Mouse (Mus musculus): ENCODE data around the gene Camta1. TPM values are rescaled to one million over a fixed set of nuclear protein-coding genes. Genes with fewer than 3 reads are reported as not detected.

The Camta1 gene
- total RNA-seq, 1 experiment = 9.3 TPM

- H3K9me3 ChIP-seq (ENCODE audit: control insufficient read depth, insufficient read depth, low read depth, low read length) = no peaks in the 10 kb centered on the region
- in situ Hi-C loops (cut with MboI; ENCODE audit: low sequenced_read_pairs in 2 of 2, unreplicated experiment in 2 of 2) = no loop called here
- no peaks in the 10 kb centered on the region for H3K36me3 ChIP-seq (ENCODE audit: control insufficient read depth, insufficient read depth, low read length, poor library complexity, severe bottlenecking)
- H3K27ac ChIP-seq (ENCODE audit: insufficient read depth, low read depth, low read length, poor library complexity, severe bottlenecking) = no peak overlapping the region
- no peak overlapping the region for H3K9ac ChIP-seq (ENCODE audit: insufficient read depth, low read depth, low read length, poor library complexity, severe bottlenecking)
- H3K4me3 ChIP-seq (ENCODE audit: insufficient read depth in 1 of 2, low read depth in 1 of 2, low read length in 2 of 2, poor library complexity in 1 of 2, severe bottlenecking in 1 of 2) = no peak overlapping the region
- no peaks in the 10 kb centered on the region for H3K4me1 ChIP-seq (ENCODE audit: control insufficient read depth in 2 of 2, insufficient read depth in 2 of 2, low read length in 2 of 2, poor library complexity in 1 of 2)
- DNase-seq (ENCODE audit: low read depth, low spot score) = no peak
- TF ChIP-seq MAFK (IDR thresholded peaks at IDR 0.05; ENCODE audit: insufficient read depth, low read depth, low read length) (no peak), ZNF384 (IDR thresholded peaks at IDR 0.05; ENCODE audit: low read depth, low read length) (no peak), CHD2 (IDR thresholded peaks at IDR 0.05; ENCODE audit: low read depth, low read length) (no peak), HCFC1 (IDR thresholded peaks at IDR 0.05; ENCODE audit: borderline replicate concordance, insufficient read depth, low read length) (no peak)
These were observed 292.8 kb downstream of the Camta1 start for GRCm38 (mm10) chr4:151568887-151569286.

DNA sequence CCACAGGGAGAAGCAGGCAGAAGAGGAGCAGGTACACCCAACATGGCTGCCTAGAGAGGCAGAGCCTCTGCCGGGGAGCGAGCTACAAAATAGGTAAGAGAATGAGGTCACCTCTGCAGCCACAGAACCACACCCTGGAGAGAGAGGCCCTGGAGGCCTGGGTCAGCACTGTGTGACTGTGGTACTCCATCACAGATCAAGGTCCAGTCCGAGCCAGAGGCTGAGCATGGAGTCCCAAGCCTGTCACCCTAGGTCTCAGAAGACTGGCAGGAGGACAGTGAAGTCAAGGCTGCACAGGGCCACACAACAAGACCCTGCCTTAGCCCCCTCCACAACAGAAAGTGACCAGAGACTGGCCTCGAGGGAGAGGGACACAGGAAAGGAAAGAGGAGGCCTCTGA lies 294.6 kb downstream of the Camta1 start:
- in situ Hi-C loops (cut with MboI; ENCODE audit: low sequenced_read_pairs in 2 of 2, unreplicated experiment in 2 of 2) = no loop called here

GRCm38 (mm10) chr4:151555505-151555904 lies 306.2 kb downstream of the Camta1 start:
- Histone ChIP-seq H3K9ac (ENCODE audit: insufficient read depth, low read depth, low read length, poor library complexity, severe bottlenecking) (no peak overlapping the region), H3K9me3 (ENCODE audit: control insufficient read depth, insufficient read depth, low read depth, low read length) (no peaks in the 10 kb centered on the region), H3K4me3 (ENCODE audit: insufficient read depth in 1 of 2, low read depth in 1 of 2, low read length in 2 of 2, poor library complexity in 1 of 2, severe bottlenecking in 1 of 2) (no peak overlapping the region), H3K36me3 (ENCODE audit: control insufficient read depth, insufficient read depth, low read length, poor library complexity, severe bottlenecking) (no peaks in the 10 kb centered on the region), H3K27ac (ENCODE audit: insufficient read depth, low read depth, low read length, poor library complexity, severe bottlenecking) (no peak overlapping the region), H3K4me1 (ENCODE audit: control insufficient read depth in 2 of 2, insufficient read depth in 2 of 2, low read length in 2 of 2, poor library complexity in 1 of 2) (no peaks in the 10 kb centered on the region)
- DNase-seq (ENCODE audit: low read depth, low spot score) = no peak
- TF ChIP-seq MAFK (IDR thresholded peaks at IDR 0.05; ENCODE audit: insufficient read depth, low read depth, low read length) (no peak), HCFC1 (IDR thresholded peaks at IDR 0.05; ENCODE audit: borderline replicate concordance, insufficient read depth, low read length) (no peak), ZNF384 (IDR thresholded peaks at IDR 0.05; ENCODE audit: low read depth, low read length) (no peak), CHD2 (IDR thresholded peaks at IDR 0.05; ENCODE audit: low read depth, low read length) (no peak), ZC3H11A (IDR thresholded peaks at IDR 0.05; ENCODE audit: borderline replicate concordance, low read depth, low read length) (no peak)
- in situ Hi-C loops (cut with MboI; ENCODE audit: low sequenced_read_pairs in 2 of 2, unreplicated experiment in 2 of 2) = no loop called here

More for the DNA sequence above, 294.6 kb downstream of the Camta1 start:
- Histone ChIP-seq H3K36me3 (ENCODE audit: control insufficient read depth, insufficient read depth, low read length, poor library complexity, severe bottlenecking) (no peaks in the 10 kb centered on the region), H3K4me1 (ENCODE audit: control insufficient read depth in 2 of 2, insufficient read depth in 2 of 2, low read length in 2 of 2, poor library complexity in 1 of 2) (no peaks in the 10 kb centered on the region), H3K9ac (ENCODE audit: insufficient read depth, low read depth, low read length, poor library complexity, severe bottlenecking) (no peak overlapping the region), H3K27ac (ENCODE audit: insufficient read depth, low read depth, low read length, poor library complexity, severe bottlenecking) (no peak overlapping the region), H3K9me3 (ENCODE audit: control insufficient read depth, insufficient read depth, low read depth, low read length) (no peaks in the 10 kb centered on the region), H3K4me3 (ENCODE audit: insufficient read depth in 1 of 2, low read depth in 1 of 2, low read length in 2 of 2, poor library complexity in 1 of 2, severe bottlenecking in 1 of 2) (no peak overlapping the region)
- DNase-seq (ENCODE audit: low read depth, low spot score) = no peak
- TF ChIP-seq ZC3H11A (IDR thresholded peaks at IDR 0.05; ENCODE audit: borderline replicate concordance, low read depth, low read length) (no peak), ZNF384 (IDR thresholded peaks at IDR 0.05; ENCODE audit: low read depth, low read length) (no peak), MAFK (IDR thresholded peaks at IDR 0.05; ENCODE audit: insufficient read depth, low read depth, low read length) (no peak), CHD2 (IDR thresholded peaks at IDR 0.05; ENCODE audit: low read depth, low read length) (no peak), HCFC1 (IDR thresholded peaks at IDR 0.05; ENCODE audit: borderline replicate concordance, insufficient read depth, low read length) (no peak)

- no peak for DNase-seq (ENCODE audit: low read depth, low spot score)
- Histone ChIP-seq H3K9me3 (ENCODE audit: control insufficient read depth, insufficient read depth, low read depth, low read length) (no peaks in the 10 kb centered on the region), H3K4me3 (ENCODE audit: insufficient read depth in 1 of 2, low read depth in 1 of 2, low read length in 2 of 2, poor library complexity in 1 of 2, severe bottlenecking in 1 of 2) (no peak overlapping the region), H3K36me3 (ENCODE audit: control insufficient read depth, insufficient read depth, low read length, poor library complexity, severe bottlenecking) (no peaks in the 10 kb centered on the region), H3K27ac (ENCODE audit: insufficient read depth, low read depth, low read length, poor library complexity, severe bottlenecking) (no peak overlapping the region), H3K9ac (ENCODE audit: insufficient read depth, low read depth, low read length, poor library complexity, severe bottlenecking) (no peak overlapping the region), H3K4me1 (ENCODE audit: control insufficient read depth in 2 of 2, insufficient read depth in 2 of 2, low read length in 2 of 2, poor library complexity in 1 of 2) (no peaks in the 10 kb centered on the region)
- in situ Hi-C loops (cut with MboI; ENCODE audit: low sequenced_read_pairs in 2 of 2, unreplicated experiment in 2 of 2) = no loop called here
- TF ChIP-seq MAFK (IDR thresholded peaks at IDR 0.05; ENCODE audit: insufficient read depth, low read depth, low read length) (no peak), ZNF384 (IDR thresholded peaks at IDR 0.05; ENCODE audit: low read depth, low read length) (no peak), ZC3H11A (IDR thresholded peaks at IDR 0.05; ENCODE audit: borderline replicate concordance, low read depth, low read length) (no peak), CHD2 (IDR thresholded peaks at IDR 0.05; ENCODE audit: low read depth, low read length) (no peak), HCFC1 (IDR thresholded peaks at IDR 0.05; ENCODE audit: borderline replicate concordance, insufficient read depth, low read length) (no peak)
These were observed 312.2 kb downstream of the Camta1 start for GRCm38 (mm10) chr4:151549523-151549922.

- Histone ChIP-seq H3K4me3 (ENCODE audit: insufficient read depth in 1 of 2, low read depth in 1 of 2, low read length in 2 of 2, poor library complexity in 1 of 2, severe bottlenecking in 1 of 2) (no peak overlapping the region), H3K9ac (ENCODE audit: insufficient read depth, low read depth, low read length, poor library complexity, severe bottlenecking) (no peak overlapping the region), H3K9me3 (ENCODE audit: control insufficient read depth, insufficient read depth, low read depth, low read length) (no peaks in the 10 kb centered on the region), H3K27ac (ENCODE audit: insufficient read depth, low read depth, low read length, poor library complexity, severe bottlenecking) (no peak overlapping the region), H3K4me1 (ENCODE audit: control insufficient read depth in 2 of 2, insufficient read depth in 2 of 2, low read length in 2 of 2, poor library complexity in 1 of 2) (no peaks in the 10 kb centered on the region), H3K36me3 (ENCODE audit: control insufficient read depth, insufficient read depth, low read length, poor library complexity, severe bottlenecking) (no peaks in the 10 kb centered on the region)
- in situ Hi-C loops (cut with MboI; ENCODE audit: low sequenced_read_pairs in 2 of 2, unreplicated experiment in 2 of 2) = no loop called here
- no peak for TF ChIP-seq ZNF384 (IDR thresholded peaks at IDR 0.05; ENCODE audit: low read depth, low read length)
- no peak for TF ChIP-seq MAFK (IDR thresholded peaks at IDR 0.05; ENCODE audit: insufficient read depth, low read depth, low read length)
- TF ChIP-seq ZC3H11A (IDR thresholded peaks at IDR 0.05; ENCODE audit: borderline replicate concordance, low read depth, low read length) = no peak
- TF ChIP-seq CHD2 (IDR thresholded peaks at IDR 0.05; ENCODE audit: low read depth, low read length) = no peak
- no peak for TF ChIP-seq HCFC1 (IDR thresholded peaks at IDR 0.05; ENCODE audit: borderline replicate concordance, insufficient read depth, low read length)
- DNase-seq (ENCODE audit: low read depth, low spot score) = no peak
These were observed 316.2 kb downstream of the Camta1 start for GRCm38 (mm10) chr4:151545452-151545851.

All from ES-E14 (cell line).